Mouse (Mus musculus): ENCODE measurements around the gene Eva1c.
A peak's percentile ranks its signal among the peaks of the same experiment; 100 is the strongest.

The Eva1c gene

DNA sequence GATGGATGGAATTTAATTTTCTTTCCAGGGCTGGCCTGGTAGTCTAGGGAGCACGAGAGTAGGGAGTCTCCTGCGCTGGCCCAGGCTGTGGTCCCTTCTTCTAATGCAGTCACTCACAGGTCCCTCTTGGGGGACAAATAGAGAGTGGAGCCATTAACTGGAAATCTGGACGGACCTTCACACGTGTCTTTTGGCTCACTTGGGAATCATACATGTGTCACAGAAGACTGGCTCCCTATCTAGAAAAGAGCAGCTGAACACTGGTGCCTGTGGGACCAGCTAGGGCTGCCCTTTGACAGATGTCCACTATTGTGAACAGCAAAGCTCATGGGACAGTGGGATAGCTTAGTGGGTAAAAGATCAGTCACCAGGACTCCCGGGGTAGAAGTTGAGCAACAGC, 478 bp upstream of the Eva1c start:
- no peak for DNase-seq (ENCODE audit: low read depth, low spot score)

DNA sequence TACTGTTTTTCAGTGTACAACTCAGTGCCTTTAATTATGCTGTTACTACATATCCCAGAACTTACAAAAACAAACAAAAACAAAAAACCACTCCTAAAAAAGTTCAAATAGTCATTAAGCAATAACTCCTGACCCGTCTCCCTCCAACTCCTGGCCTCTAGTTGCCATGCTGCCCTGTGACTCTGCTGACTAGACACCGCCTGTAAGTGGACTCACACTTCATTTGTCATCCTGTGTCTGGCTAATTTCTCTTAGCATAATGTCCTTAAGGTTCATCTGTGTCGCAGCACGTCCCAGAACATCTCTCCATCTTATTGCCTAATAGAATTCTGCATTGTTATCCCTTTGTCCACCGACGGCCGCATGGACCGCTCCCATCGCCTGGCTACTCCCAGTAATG, 979 bp downstream of the Eva1c start:
- no peak for DNase-seq (ENCODE audit: low read depth, low spot score)

DNA sequence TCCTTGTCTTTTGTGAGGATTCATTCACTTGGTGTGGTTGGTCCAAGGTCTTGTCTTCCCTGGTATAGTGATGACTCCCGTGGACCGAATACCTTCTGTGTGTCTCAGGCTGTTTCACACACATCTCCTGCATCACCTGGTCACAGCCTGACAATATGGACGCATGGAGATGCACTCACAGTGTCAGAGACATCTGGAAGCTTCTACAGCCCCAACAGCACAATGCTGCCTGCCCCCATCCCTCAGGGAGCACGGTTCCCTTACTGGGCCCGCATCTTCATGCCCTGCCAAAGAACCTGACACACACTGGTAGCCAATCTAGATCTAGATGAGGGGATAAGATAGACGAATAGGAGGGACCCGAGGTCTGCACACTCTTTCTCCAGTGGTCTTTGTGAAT, 2.6 kb downstream of the Eva1c start:
- no peak for DNase-seq (ENCODE audit: low read depth, low spot score)

DNA sequence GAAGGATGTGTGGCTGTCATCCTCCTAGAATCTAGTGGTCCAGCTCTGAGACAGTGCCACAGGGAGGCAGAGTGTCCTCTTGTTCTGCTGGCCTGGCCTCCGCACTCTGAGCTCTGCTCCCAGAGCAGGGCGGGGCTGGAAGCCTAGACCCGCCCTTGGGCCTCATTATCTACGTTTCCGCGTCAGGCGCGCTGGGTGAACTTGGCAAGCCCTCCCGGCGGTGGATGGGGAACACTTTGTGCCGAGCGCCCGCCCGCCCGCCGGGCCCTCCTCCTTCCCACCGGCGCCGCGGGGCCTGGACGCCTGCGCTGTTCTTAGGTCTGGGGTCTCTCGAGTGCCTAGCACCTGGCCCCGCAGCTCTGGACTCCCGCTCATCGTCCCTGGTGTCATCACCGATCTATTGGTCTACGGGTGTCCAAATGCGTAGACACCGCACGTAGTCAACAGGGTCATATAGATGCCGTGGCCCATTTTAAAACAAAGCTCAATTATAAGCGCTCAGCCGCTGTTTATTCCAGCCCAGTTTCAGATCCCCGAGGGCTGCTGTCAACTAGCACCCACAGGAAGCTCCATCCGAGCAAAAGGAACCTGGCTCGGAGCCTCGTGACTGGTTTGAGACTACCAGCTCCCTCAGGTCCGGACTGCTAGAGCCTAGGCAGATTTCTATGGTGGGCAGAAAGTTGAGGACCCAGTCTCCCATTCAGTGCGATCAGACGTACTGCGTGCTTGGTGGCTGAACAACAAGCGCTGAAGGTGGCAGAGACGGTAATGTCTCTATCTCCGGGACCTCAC, 3.6 kb downstream of the Eva1c start:
- DNase-seq (ENCODE audit: low read depth, low spot score), result peak; percentile 37

DNA sequence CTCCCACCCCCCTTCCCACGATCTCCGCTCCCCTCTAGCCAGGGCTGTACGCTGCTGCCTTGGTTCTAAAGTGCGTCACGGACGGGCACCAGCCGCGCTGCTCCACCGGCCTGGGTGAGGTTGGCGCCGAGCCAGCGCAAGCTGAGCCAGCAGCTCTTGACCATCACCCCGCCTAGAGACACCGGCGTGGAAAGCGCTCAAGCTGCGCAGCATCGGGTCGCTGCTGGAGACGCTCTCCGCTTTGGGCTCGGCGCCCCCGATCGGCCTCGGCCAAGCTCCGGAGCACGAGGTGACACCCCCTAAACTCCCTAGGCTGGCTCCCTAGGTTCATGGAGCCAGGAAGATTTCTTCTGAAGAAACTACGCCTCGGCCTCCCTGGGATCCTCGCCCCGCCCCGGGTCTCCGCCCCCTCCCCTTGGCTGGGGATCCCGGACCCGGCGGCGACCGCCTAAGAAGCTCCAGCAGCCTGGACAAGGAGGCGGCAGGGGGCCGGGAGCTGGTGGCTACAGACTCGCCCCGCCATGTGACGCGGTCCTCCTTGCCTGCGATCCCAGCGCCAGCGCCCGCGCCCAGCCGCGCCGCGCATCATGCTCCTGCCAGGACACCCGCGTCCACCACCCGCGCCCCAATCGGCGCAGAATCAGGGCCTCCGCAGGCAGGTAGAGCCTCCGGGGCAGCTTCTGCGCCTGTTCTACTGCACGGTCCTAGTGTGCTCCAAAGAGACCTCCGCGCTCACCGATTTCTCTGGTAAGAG, 4.3 kb downstream of the Eva1c start:
- no peak for DNase-seq (ENCODE audit: low read depth, low spot score)

DNA sequence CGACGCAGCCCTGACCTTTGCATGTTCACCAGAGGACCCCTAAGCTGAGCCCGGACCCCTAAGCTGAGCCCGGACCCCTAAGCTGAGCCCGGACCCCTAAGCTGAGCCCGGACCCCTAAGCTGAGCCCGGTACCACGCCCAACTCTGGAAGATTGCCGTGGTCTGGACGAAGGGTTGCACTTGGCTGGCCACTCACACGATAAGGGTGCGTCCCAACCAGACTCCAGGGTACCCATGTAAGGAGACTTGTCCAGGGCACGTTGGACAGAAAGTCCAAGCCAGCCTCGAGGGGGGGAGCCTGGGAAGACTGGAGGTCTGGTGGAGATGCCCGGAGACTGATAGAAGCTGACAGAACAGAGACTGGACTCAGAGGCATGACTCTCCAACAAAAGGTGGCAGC, 5.2 kb downstream of the Eva1c start:
- no peak for DNase-seq (ENCODE audit: low read depth, low spot score)

DNA sequence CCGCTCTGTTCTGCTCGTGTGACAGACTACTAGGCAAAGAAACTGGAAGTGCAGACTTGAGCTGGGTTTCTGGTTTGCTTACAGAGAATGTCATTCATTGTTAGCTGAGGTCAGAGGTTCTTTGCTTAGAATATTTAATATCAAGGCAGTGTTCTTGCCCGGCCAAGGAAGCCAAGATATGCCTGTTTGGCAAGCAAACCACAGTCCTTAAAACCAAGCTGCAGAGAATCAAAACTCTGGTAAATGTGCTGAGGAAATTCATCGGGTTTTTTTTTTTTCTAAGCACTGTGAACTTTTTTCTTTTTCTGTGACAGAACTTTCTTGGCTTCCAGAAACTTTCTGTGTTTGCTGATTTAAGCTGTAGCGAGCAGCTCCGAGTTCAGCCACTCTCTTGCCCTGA, 6.0 kb downstream of the Eva1c start:
- DNase-seq (ENCODE audit: low read depth, low spot score), result no peak

DNA sequence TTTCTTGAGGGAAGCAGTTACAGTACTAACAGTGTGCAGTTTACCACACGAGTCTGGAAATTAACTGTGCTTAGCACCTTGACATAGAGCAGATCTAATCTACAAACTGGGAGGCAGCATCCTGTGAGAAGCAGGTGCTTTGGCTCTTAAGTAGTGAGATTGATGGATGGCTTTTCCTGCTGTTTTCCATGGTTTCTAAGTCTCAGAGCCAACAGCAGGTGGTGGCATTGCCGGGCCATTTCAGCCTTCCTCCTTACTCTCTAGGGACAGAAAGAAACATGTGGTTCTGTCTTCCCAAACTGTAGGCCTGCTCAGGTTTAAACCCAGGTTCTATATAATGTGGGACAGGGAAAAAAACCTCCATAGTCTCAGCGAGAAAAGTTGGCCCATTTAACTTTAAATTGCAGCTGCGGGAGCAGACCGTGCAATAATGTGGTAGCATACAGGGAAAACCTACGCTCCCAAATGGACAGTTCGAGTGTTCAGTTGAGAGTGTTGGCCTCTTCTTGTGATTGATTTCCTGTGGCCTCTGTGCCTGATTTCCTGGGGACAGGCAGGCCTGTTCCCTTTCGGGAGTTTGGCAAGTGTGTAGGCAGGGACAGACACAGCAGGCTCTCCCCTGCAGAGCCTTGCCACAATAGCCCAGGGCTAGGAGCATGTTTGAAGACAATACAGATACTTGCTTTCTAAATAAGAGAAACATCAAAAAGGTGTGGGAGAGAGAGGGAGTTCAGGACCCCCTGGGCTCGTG, 6.7 kb downstream of the Eva1c start:
- no peak for DNase-seq (ENCODE audit: low read depth, low spot score)

DNA sequence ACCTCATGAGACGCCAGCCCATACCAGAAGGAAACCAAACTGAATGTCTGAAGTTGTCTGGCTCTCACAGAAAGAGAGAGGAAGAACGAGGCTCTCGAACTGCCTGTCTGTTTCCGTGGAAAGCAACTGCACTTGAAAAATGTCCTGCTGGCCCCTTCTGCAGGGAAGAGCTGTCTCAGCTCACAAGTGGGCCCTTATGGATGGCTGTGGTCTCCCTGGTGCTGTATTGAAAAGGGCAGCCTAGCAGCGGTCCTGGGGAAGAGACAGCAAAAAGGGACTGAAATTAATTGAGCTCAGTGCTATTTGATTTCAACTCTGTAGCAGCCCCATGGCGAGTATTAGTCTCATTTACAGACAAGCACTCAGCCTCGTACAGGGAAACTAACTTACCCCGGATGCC, 10.9 kb downstream of the Eva1c start:
- no peak for DNase-seq (ENCODE audit: low read depth, low spot score)

DNA sequence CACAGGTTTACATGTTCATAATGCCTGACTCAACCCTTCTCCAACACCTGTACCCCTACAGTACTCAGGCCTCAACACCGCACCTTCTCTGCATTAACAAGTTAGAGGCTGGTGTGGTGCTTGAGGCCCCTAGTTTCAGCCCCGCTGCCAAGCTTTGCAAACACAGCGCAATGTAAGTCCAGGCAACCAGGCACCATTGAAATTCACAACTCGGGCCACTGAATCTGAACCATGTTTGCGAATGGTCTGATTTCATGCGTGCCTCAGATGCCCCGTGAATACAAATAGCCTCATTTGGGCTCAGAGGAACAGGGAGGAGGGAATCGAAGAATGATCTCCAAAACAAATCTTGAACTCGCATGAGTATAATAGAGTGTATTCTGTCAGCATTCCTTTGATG, 15.6 kb downstream of the Eva1c start:
- DNase-seq (ENCODE audit: low read depth, low spot score), result no peak

DNA sequence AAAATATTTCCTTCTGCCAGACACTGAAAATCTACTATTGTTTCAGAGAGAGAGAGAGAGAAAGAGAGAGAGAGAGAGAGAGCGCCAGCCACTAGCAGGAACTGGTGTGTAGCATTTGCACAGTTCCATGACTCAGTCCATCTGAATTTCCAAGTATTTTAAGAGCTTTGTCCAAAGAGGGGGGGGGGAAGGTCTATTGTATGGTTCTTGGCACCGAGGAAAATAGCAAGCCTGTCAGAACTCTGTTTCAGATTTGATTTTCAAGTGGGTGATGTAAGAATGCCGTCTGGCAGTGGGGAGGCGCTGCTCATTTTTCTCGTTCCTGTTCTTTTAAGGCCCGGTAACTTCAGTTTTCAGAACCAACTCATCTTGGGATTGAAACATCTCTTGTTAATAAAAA, 18.5 kb downstream of the Eva1c start:
- no peak for DNase-seq (ENCODE audit: low read depth, low spot score)

DNA sequence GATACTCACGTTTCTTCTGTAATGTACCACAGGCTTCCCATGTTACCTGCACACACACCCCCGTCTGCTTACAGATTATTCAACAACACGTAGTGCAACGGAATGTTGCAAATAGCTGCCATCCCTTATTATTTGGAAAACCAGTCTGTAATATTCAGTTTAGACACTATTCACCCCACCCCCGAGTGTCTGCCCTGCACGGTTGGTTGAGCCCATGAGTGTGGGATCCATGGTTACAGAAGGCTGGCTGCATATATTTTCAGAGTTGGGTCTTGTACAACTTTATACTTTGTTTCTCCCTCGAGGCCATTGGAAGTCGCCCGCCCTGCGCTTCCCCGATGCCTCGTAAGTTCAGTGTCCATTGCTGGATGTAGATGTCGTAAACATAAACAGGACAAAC, 19.1 kb downstream of the Eva1c start:
- no peak for DNase-seq (ENCODE audit: low read depth, low spot score)

DNA sequence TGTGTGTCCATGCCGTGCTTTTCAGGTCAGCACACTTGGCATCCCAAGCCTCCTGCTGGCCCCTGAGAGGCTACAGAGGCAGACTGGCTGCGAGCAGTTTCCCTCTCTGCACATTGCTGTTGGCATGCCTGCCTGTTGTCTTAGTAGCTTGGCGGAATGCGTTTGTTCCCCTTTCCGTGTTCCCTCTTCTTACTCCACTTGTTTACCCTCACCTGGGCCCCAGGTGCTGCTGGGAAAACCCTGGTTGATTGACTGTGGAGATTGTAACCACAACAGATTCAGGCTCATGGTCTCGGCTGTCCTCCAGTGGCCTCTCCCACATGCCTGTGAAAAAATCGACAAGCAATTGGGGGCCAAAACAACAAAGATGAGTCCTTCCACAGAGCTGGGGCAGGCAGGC, 22.2 kb downstream of the Eva1c start:
- DNase-seq (ENCODE audit: low read depth, low spot score), result no peak

DNA sequence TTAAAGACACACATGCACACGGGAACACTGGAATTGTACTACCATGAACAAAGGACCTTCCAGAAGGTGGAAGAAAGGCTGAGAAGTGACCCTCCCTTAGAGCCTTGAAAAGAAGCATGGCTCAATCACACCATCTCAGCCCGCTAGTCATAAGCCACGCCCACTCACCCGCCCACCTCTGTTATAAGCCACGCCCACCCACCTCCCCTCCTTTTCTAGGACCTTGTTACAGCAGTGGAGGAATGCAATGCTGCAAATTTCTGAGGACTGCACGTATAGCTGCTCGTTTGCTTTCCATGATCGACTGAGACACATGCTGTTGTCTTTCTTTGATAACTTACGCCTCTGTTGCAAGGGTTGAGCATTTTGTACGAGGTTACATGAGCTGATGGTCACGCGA, 22.7 kb downstream of the Eva1c start:
- DNase-seq (ENCODE audit: low read depth, low spot score), result no peak

DNA sequence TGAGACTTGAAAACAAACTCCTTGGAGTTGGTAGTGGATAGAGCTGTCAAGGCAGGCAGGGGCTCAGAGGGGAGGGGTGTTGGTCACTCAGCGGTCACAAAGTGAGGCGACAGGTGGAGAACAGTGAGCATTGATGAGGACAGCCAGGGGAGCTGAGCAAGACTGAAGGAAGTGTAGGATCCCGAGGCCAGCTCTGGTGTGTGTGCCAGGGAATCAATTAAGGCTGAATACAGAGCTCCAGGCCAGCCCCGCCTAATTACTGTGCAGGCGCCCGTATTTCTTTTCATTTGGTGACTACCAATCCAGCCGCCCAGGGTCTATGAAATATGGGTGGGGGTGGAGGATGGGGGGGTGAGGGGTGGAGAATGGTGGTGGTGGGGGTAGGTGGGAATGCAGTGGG, 24.4 kb downstream of the Eva1c start:
- no peak for DNase-seq (ENCODE audit: low read depth, low spot score)

DNA sequence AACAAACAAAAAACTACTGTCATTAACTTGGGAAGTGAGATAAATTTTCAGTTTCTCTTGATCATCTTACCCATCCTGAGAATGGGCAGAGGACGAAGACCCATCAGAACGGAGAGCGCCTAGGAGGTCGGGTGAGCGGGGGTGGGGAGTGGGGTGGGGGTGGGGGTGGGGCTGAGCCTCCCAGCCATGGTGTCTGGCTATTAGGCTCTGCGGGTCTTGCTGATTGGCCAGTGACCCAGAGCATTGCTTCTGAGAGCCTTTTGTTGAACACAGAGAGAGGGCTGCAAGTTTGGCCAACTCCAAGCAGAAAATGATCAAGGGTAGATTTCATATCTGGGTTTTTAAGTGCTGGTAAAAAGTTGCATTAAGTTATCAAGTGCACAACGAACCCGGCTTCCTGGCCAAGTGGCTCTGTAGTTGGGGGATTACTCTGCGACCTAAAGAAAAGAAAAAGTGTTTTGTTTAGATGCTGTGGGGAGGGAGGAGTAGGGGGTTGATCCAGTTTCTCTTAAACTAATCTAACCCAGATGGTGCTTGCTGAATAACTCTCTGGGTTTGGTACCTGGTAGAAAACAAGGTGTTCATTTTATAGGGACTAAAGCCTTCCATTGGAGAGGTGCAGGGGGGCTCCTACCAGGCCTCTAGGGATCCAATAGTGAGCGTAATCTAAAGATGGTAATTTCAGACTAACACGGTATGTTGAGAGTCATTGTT, 25.3 kb downstream of the Eva1c start:
- DNase-seq (ENCODE audit: low read depth, low spot score), result no peak

DNA sequence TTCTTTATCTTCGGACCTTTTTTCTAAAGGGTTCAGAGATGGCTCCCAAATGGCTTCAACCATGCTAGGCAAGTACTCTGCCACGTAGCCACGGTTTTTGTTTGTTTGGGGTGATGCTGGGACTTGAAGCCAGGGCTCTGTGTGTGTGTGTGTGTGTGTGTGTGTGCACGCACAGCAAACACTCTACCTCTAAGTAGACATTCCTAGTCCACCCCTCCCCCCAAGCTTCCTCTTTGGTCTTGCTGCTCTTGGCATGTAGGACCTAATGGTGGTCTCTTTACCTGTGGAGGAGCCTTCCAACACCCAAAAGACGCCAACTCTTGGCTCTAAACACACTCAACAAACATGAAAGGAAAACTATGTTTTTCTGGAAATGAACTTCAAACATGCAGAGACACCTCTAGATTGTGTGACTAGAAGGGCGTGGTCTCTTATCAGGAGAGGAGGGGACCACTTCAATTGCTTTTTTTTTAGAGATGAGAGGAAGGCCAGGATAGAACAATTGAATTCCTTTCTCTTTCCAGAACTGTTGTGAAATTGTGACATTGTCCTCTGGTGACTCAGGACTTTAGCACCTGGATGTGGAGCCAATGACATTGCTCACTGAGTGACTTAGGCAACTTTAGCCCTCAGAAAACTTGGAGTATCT, 30.2 kb downstream of the Eva1c start:
- no peak for DNase-seq (ENCODE audit: low read depth, low spot score)

DNA sequence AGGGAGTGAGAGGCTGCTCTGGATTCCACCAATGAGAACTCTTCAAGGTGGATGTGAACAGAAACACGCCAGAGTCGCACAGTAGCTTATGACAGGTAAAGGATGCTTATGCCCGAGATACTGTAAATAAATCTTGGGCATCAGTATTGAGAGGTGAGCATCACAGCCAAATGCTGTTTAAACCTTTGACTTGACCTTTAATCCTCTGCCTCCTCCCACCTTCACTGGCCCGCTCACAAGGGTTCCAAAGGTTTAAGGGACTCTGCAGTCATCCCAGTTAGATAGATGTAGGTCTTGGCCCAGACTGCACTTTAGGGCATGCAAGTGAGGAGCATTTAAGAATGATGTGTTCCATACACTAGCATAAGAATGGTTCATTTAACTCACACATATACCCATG, 31.7 kb downstream of the Eva1c start:
- DNase-seq (ENCODE audit: low read depth, low spot score), result no peak

DNA sequence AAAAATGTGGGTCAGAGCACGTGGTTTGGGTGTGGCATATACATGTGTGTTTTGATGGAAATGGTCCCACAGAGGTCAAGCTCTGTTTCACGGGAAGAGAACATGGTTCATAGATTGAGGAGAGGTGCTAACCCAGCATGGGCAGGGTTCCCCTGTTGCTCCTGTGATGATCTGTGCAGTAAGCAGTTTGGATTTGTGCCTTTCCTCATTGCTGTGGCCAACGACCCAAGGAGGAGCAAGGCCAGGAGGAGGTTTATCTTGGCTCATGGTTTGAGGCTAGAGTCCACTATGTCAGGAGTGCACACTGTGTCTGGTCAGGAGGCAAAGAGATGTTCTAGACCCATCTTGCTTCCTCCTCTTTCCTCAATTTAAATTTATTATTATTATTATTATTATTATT, 36.5 kb downstream of the Eva1c start:
- DNase-seq (ENCODE audit: low read depth, low spot score), result no peak

DNA sequence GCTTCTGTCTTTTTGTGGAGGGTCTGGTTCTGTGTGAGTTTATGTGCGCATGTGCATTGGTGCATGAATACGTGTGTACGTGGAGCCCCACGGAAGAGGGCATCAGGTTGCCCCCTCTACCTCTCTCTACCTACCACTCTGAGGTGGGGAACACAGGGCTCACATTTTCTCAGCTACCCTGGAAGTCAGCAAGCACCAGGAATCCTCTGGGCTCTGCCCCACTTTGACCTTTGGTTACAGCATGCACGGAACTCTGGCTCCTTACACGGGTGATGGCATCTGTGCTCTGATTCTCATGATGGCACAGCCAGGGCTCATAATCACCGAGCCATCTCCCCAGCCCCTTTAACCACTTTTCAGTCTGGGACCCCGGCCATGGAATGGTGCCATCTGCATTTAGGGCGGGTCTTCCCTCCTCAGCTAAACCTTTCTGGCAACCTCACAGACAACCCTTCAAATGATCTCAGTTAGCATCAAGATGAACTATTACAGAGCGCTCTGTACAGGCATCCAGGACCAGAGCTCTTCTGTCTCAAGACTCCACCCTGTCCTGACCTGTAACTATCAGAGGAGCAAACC, 37.0 kb downstream of the Eva1c start:
- DNase-seq (ENCODE audit: low read depth, low spot score), result no peak

DNA sequence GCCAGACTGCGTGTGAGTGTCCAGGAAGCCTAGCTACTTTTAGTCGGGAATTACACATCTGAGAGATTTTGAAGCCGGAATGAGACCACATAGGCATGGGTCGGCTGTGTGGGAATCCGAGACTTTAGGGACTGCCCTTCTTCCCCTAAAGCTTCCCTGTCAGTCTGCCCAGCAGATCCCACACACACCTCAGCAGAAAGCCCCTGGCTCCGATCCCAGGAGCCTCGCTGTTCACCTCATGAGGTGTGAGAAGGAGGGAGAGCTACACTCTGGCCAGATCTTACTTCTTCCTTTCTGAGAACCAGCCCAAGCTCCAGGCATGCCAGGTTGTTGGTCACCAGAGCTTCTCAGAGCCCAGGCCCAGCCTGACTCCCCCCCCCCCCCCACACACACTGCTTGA, 38.2 kb downstream of the Eva1c start:
- DNase-seq (ENCODE audit: low read depth, low spot score), result no peak

Measured in retina, adult 2 months (tissue).